Comparison of ENCODE assay signal across 9 mouse cellular contexts in genomic region chr11:109426272-109426586, GRCm38 (mm10). TPM values are rescaled to one million over a fixed set of nuclear protein-coding genes. Genes with fewer than 3 reads are reported as not detected.
DNase-seq lines count a peak whose midpoint lies in the region; ATAC-seq and TF ChIP-seq lines count a peak whose summit lies in the region.
"Had no signal": no experiment of that assay in that cellular context is flagged by ENCODE, and none has a peak within 500 bp of the region (broad histone marks: within the 10 kb centered on the region; RNA-seq: fewer than 3 reads in every experiment).

No protein-coding gene starts in this region.

- intact Hi-C loops in gastrocnemius, adult 2 months (cut with DNase I): no loop called here
- intact Hi-C loops in left cerebral cortex, postnatal 36 days (cut with DNase I): loop anchor here (5.0 kb wide), 1 partner anchor 64 kb away; the partner anchor contains the start of gene Gna13

- no peaks in the 10 kb centered on the region for H3K27me3 ChIP-seq in testis, adult 2 months (ENCODE audit: control insufficient read depth, insufficient read depth, low read length)
- H3K27me3 ChIP-seq in liver, embryonic 13.5 days: no peaks in the 10 kb centered on the region

- H3K4me1 ChIP-seq in testis, adult 2 months (ENCODE audit: control insufficient read depth, insufficient read depth, low read length): peaks cover 3% of the 10 kb centered on the region; the same call in 1 of the 2 replicates
- peaks cover 39% of the 10 kb centered on the region for H3K4me1 ChIP-seq in liver, embryonic 13.5 days (replicated peaks)

- H3K27ac ChIP-seq in gastrocnemius, adult 2 months: peak overlapping the region; percentile 89
- H3K27ac ChIP-seq in testis, adult 2 months (ENCODE audit: control insufficient read depth, insufficient read depth, low read depth, low read length): peak overlapping the region; percentile 84
- peak overlapping the region; percentile 90 for H3K27ac ChIP-seq in liver, embryonic 13.5 days

- peak overlapping the region; percentile 91 for H3K4me2 ChIP-seq in liver, embryonic 13.5 days

- H3K9me3 ChIP-seq in liver, embryonic 13.5 days (replicated peaks): peaks cover 4% of the 10 kb centered on the region; the same call in 1 of the 2 replicates

- no peak for ATAC-seq in liver, embryonic 13.5 days (ENCODE audit: low read depth)

- TF ChIP-seq CTCF in gastrocnemius, adult 2 months (IDR thresholded peaks at IDR 0.05): no peak
- no peak for TF ChIP-seq CTCF in testis, adult 2 months (IDR thresholded peaks at IDR 0.05; ENCODE audit: control insufficient read depth, insufficient read depth, insufficient replicate concordance, low read depth, low read length)

- WGBS in liver, embryonic 13.5 days (ENCODE audit: insufficient replicate concordance): 0% methylated on average over 11 of the region's 11 CpGs

- peak overlapping the region; percentile 80 for H3K9ac ChIP-seq in liver, embryonic 13.5 days

- peaks cover 2% of the 10 kb centered on the region for H3K36me3 ChIP-seq in testis, adult 2 months (ENCODE audit: control insufficient read depth, insufficient read depth, low read length)
- peaks cover 31% of the 10 kb centered on the region for H3K36me3 ChIP-seq in liver, embryonic 13.5 days

- peak overlapping the region; percentile 87 for H3K4me3 ChIP-seq in gastrocnemius, adult 2 months
- peak overlapping the region; percentile 97 for H3K4me3 ChIP-seq in testis, adult 2 months (ENCODE audit: control insufficient read depth, low read depth, low read length)
- peak overlapping the region; percentile 79 for H3K4me3 ChIP-seq in liver, embryonic 13.5 days (replicated peaks)

- no peak for DNase-seq in gastrocnemius, adult 2 months
- no peak for DNase-seq in gastrocnemius, postnatal 10 days
- DNase-seq in testis, postnatal 10 days (ENCODE audit: low spot score): no peak
- no peak for DNase-seq in liver, embryonic 13.5 days
- DNase-seq in frontal cortex, postnatal 10 days (ENCODE audit: low spot score in 2 of 2): no peak
- DNase-seq in cerebellum, adult 11 months: no peak
- DNase-seq in left cerebral cortex, postnatal 36 days (ENCODE audit: low spot score in 2 of 2): no peak

- no peak for TF ChIP-seq POLR2A in testis, adult 2 months (IDR thresholded peaks at IDR 0.05; ENCODE audit: control insufficient read depth, low read depth, low read length)

RNA-seq across cellular contexts. Expression of gene Amz2, which starts 0.5 kb away (rescaled TPM):
- 10 to 100 TPM; 70.4 to 71.7 TPM for total RNA-seq in gastrocnemius, adult 2 months (2021)
- total RNA-seq in gastrocnemius, postnatal 10 days (2021): 10 to 100 TPM; 48.8 to 49.5 TPM
- 353 and 458 TPM in 2 replicates for polyA plus RNA-seq in testis, adult 2 months (2012; rRNA removed)
- polyA plus RNA-seq in liver, embryonic 13.5 days (2015; fragmentation: Nextera tagmentation; extraction: Ambion mirVana): 14.6 and 18.4 TPM in 2 replicates
- total RNA-seq in left cerebral cortex, postnatal 36 days (2021): 10 to 100 TPM; 42.2 to 49.9 TPM

RNA-seq across cellular contexts. Expression of gene 9930022D16Rik, which starts 12.5 kb away (rescaled TPM):
- total RNA-seq in gastrocnemius, adult 2 months (2021): not detected
- total RNA-seq in gastrocnemius, postnatal 10 days (2021): not detected
- polyA plus RNA-seq in testis, adult 2 months (2012; rRNA removed): not detected in 2 replicates
- polyA plus RNA-seq in liver, embryonic 13.5 days (2015; fragmentation: Nextera tagmentation; extraction: Ambion mirVana): not detected in 2 replicates
- not detected for total RNA-seq in left cerebral cortex, postnatal 36 days (2021)
- polyA plus RNA-seq: large intestine, adult 2 months had no signal

RNA-seq across cellular contexts. Expression of gene Arsg, which starts 46.9 kb away (rescaled TPM):
- under 1 TPM; 0.84 to 0.86 TPM for total RNA-seq in gastrocnemius, adult 2 months (2021)
- total RNA-seq in gastrocnemius, postnatal 10 days (2021): 10 to 100 TPM in 1 of 2 experiments, 1 to 10 TPM in 1; 9.3 to 12.3 TPM
- 3.1 and 3.3 TPM in 2 replicates for polyA plus RNA-seq in testis, adult 2 months (2012; rRNA removed)
- polyA plus RNA-seq in liver, embryonic 13.5 days (2015; fragmentation: Nextera tagmentation; extraction: Ambion mirVana): 2.8 and 3.2 TPM in 2 replicates
- total RNA-seq in left cerebral cortex, postnatal 36 days (2021): 10 to 100 TPM; 11.6 to 14.2 TPM

RNA-seq across cellular contexts. Expression of gene Slc16a6, which starts 47.2 kb away (rescaled TPM):
- total RNA-seq in gastrocnemius, adult 2 months (2021): 1 to 10 TPM; 7.4 to 9.2 TPM
- 10 to 100 TPM; 18.6 to 20.8 TPM for total RNA-seq in gastrocnemius, postnatal 10 days (2021)
- 1.3 and 1.9 TPM in 2 replicates for polyA plus RNA-seq in testis, adult 2 months (2012; rRNA removed)
- polyA plus RNA-seq in liver, embryonic 13.5 days (2015; fragmentation: Nextera tagmentation; extraction: Ambion mirVana): 47.0 and 51.9 TPM in 2 replicates
- 10 to 100 TPM; 10.2 to 12.6 TPM for total RNA-seq in left cerebral cortex, postnatal 36 days (2021)

Comparison
In these comparisons a context has a peak if more than half of its experiments do, and no peak if none do; other contexts are left out.
1. RNA of gene Arsg, which starts 46.9 kb away (total RNA-seq): 11.6 to 14.2 TPM in left cerebral cortex, postnatal 36 days and 9.3 to 12.3 TPM in gastrocnemius, postnatal 10 days; 0.84 to 0.86 TPM in gastrocnemius, adult 2 months; every median in the first group is over 4 times any median in the second.
2. Peak in every context shown above with its lines, with median percentiles within 50 percentile points of each other: H3K27ac ChIP-seq and H3K4me3 ChIP-seq.